Mouse (Mus musculus) CH12.LX (cell line): Measurements from ENCODE around the gene Col23a1. TPM values are rescaled to one million over a fixed set of nuclear protein-coding genes. Genes with fewer than 3 reads are reported as not detected.

ENCODE experiments used
- DNase-seq: peaks from one replicate; pipeline ENCODE4 v3.0.0-alpha.2; 2013; ENCODE audit errors: extremely low read depth
- H3K27ac ChIP-seq: 2 replicates; pipeline ENCODE4 v1.5.1; 2012; ENCODE audit warnings: low read depth, mild to moderate bottlenecking, control low read depth, moderate library complexity; ENCODE audit not compliant: insufficient read depth
- H3K27me3 ChIP-seq: replicated peaks from 2 replicates; pipeline ENCODE3; 2012; ENCODE audit warnings: inconsistent platforms
- H3K36me3 ChIP-seq, 2 experiments: replicated peaks in 1 of 2; 2 replicates each; pipeline versions ENCODE3 to v1.6.1; 2012; ENCODE audit warnings: inconsistent platforms in 1 of 2, low read length in 1 of 2, mild to moderate bottlenecking in 1 of 2, mixed read lengths in 1 of 2, moderate library complexity in 1 of 2; ENCODE audit not compliant: control insufficient read depth in 1 of 2, insufficient read depth in 1 of 2
- H3K4me1 ChIP-seq, 2 experiments: 2 replicates each; pipeline ENCODE4 v1.6.1; 2012; ENCODE audit warnings: inconsistent platforms in 1 of 2, moderate library complexity in 1 of 2; ENCODE audit not compliant: insufficient read depth in 2 of 2, control insufficient read depth in 1 of 2
- H3K4me2 ChIP-seq: 2 replicates; pipeline ENCODE4 v1.6.1; 2012; ENCODE audit warnings: low read depth, mild to moderate bottlenecking, control low read depth; ENCODE audit not compliant: poor library complexity, insufficient read depth, severe bottlenecking
- H3K4me3 ChIP-seq, 3 experiments: fragments of 150-350 bp in 1 of 3; sonication (generic) in 1 of 3; replicated peaks in 1 of 3; 2 replicates each; pipeline versions ENCODE3 to v1.5.1; 2011 to 2012; ENCODE audit warnings: low read depth in 2 of 3, low read length in 2 of 3, mild to moderate bottlenecking in 2 of 3, moderate library complexity in 2 of 3, control low read depth in 1 of 3, improper control_type of control experiment in 1 of 3, inconsistent platforms in 1 of 3, mixed read lengths in 1 of 3; ENCODE audit not compliant: poor library complexity in 1 of 3
- H3K79me2 ChIP-seq: replicated peaks from 2 replicates; pipeline ENCODE4 v1.6.1; 2012; ENCODE audit warnings: mild to moderate bottlenecking, moderate library complexity; ENCODE audit not compliant: control insufficient read depth, poor library complexity, insufficient read depth, severe bottlenecking; ENCODE audit errors: extremely low read depth
- H3K9ac ChIP-seq: 2 replicates; pipeline ENCODE4 v1.6.1; 2012; ENCODE audit warnings: low read depth, mild to moderate bottlenecking, control low read depth, moderate library complexity; ENCODE audit not compliant: insufficient read depth
- H3K9me3 ChIP-seq: replicated peaks from 2 replicates; pipeline ENCODE3; 2012; ENCODE audit warnings: low read length, inconsistent platforms, mixed read lengths
- BHLHE40 ChIP-seq: IDR thresholded peaks from 2 replicates; pipeline ENCODE4 v1.6.1; 2011; ENCODE audit warnings: mild to moderate bottlenecking, low read depth, low read length, improper control_type of control experiment
- CHD1 ChIP-seq: IDR thresholded peaks from 2 replicates; pipeline ENCODE4 v1.6.1; 2012; ENCODE audit warnings: low read depth, low read length, improper control_type of control experiment, inconsistent platforms
- CTCF ChIP-seq, 2 experiments: IDR thresholded peaks in 1 of 2; conservative IDR thresholded peaks in 1 of 2; 2 replicates each; pipeline ENCODE4 v1.5.1; 2011 to 2012; ENCODE audit warnings: low read depth in 2 of 2, low read length in 2 of 2, improper control_type of control experiment in 1 of 2, inconsistent platforms in 1 of 2, mild to moderate bottlenecking in 1 of 2, moderate library complexity in 1 of 2
- ELF1 ChIP-seq: IDR thresholded peaks from 2 replicates; pipeline ENCODE4 v1.6.1; 2014; ENCODE audit warnings: low read depth, mild to moderate bottlenecking, inconsistent platforms, low read length, improper control_type of control experiment
- EP300 ChIP-seq: IDR thresholded peaks from 2 replicates; pipeline ENCODE4 v1.6.1; 2011; ENCODE audit warnings: low read length, improper control_type of control experiment
- IRF4 ChIP-seq: IDR thresholded peaks from 2 replicates; pipeline ENCODE4 v1.6.1; 2014; ENCODE audit warnings: low read depth, mild to moderate bottlenecking, inconsistent platforms, low read length, improper control_type of control experiment
- JUN ChIP-seq: IDR thresholded peaks from 2 replicates; pipeline ENCODE4 v1.6.1; 2011; ENCODE audit warnings: low read depth, mild to moderate bottlenecking, low read length, improper control_type of control experiment, moderate library complexity; ENCODE audit not compliant: insufficient read depth
- JUND ChIP-seq: conservative IDR thresholded peaks from 2 replicates; pipeline ENCODE4 v1.6.1; 2011; ENCODE audit warnings: low read depth, low read length, improper control_type of control experiment
- MAFK ChIP-seq: IDR thresholded peaks from 2 replicates; pipeline ENCODE4 v1.6.1; 2011; ENCODE audit warnings: low read length, improper control_type of control experiment; ENCODE audit not compliant: insufficient replicate concordance
- MAZ ChIP-seq: IDR thresholded peaks from 2 replicates; pipeline ENCODE4 v1.6.1; 2012; ENCODE audit warnings: low read depth, mild to moderate bottlenecking, inconsistent platforms, low read length, improper control_type of control experiment, moderate library complexity
- MEF2A ChIP-seq: IDR thresholded peaks from 2 replicates; pipeline ENCODE4 v1.6.1; 2014; ENCODE audit warnings: low read depth, mild to moderate bottlenecking, inconsistent platforms, low read length, improper control_type of control experiment, borderline replicate concordance
- MXI1 ChIP-seq: IDR thresholded peaks from 2 replicates; pipeline ENCODE4 v1.6.1; 2011; ENCODE audit warnings: mild to moderate bottlenecking, low read depth, low read length, improper control_type of control experiment
- POLR2AphosphoS2 ChIP-seq: IDR thresholded peaks from 2 replicates; pipeline ENCODE4 v1.6.1; 2011; ENCODE audit warnings: low read depth, low read length, improper control_type of control experiment
- RCOR1 ChIP-seq: conservative IDR thresholded peaks from 2 replicates; pipeline ENCODE4 v1.6.1; 2012; ENCODE audit warnings: low read depth, mild to moderate bottlenecking, inconsistent platforms, low read length, improper control_type of control experiment
- TBP ChIP-seq: conservative IDR thresholded peaks from 2 replicates; pipeline ENCODE4 v1.6.1; 2011; ENCODE audit warnings: low read depth, low read length, improper control_type of control experiment
- TCF12 ChIP-seq: IDR thresholded peaks from 2 replicates; pipeline ENCODE4 v1.6.1; 2014; ENCODE audit warnings: low read depth, mild to moderate bottlenecking, inconsistent platforms, low read length, improper control_type of control experiment
- UBTF ChIP-seq: IDR thresholded peaks from 2 replicates; pipeline ENCODE4 v1.6.1; 2012; ENCODE audit warnings: low read depth, mild to moderate bottlenecking, inconsistent platforms, low read length, improper control_type of control experiment, moderate library complexity
- USF1 ChIP-seq: IDR thresholded peaks from 2 replicates; pipeline ENCODE4 v1.6.1; 2014; ENCODE audit warnings: low read depth, mild to moderate bottlenecking, inconsistent platforms, low read length, improper control_type of control experiment
- ZKSCAN1 ChIP-seq: IDR thresholded peaks from 2 replicates; pipeline ENCODE4 v1.6.1; 2012; ENCODE audit warnings: low read depth, inconsistent platforms, low read length, improper control_type of control experiment, borderline replicate concordance
- ZMIZ1 ChIP-seq: IDR thresholded peaks from 2 replicates; pipeline ENCODE4 v1.6.1; 2012; ENCODE audit warnings: low read depth, mild to moderate bottlenecking, inconsistent platforms, low read length, improper control_type of control experiment
- ZNF384 ChIP-seq: IDR thresholded peaks from 2 replicates; pipeline ENCODE4 v1.6.1; 2012; ENCODE audit warnings: low read depth, low read length, improper control_type of control experiment, inconsistent platforms
- dilution Hi-C: fragments of 300-500 bp; cut with MboI; formaldehyde crosslinking; loops from 2 replicates; pipeline ENCODE4 v1.14.3; 2020; ENCODE audit warnings: low sequenced_read_pairs; ENCODE audit not compliant: extremely low pct_unique_long_range_greater_than_20kb, extremely low pct_ligation_motif_present
- in situ Hi-C: fragments of 300-500 bp; cut with MboI; formaldehyde crosslinking; loops from 3 replicates; pipeline ENCODE4 v1.14.3; 2019; ENCODE audit warnings: low sequenced_read_pairs, low pct_ligation_motif_present, low pct_unique_long_range_greater_than_20kb, mixed read lengths
- polyA plus RNA-seq: library from polyadenylated mRNA; unstranded; fragments of >175 nt; gene quantifications from 2 replicates; pipeline ENCODE4 v1.2.1, GENCODE M21; 2012; ENCODE audit warnings: low read depth; ENCODE audit not compliant: insufficient read length
- total RNA-seq, 2 experiments: library from RNA; depleted of rRNA; stranded (reverse); fragments of 300-350 nt in 1 of 2; fragments of >200 nt in 1 of 2; gene quantifications; 2 replicates each; pipeline ENCODE4 v1.2.3; 2012 to 2014

Col23a1 gene
- total and polyA plus RNA-seq, 3 experiments = 0.04 to 0.20 (median 0.08) TPM

DNA sequence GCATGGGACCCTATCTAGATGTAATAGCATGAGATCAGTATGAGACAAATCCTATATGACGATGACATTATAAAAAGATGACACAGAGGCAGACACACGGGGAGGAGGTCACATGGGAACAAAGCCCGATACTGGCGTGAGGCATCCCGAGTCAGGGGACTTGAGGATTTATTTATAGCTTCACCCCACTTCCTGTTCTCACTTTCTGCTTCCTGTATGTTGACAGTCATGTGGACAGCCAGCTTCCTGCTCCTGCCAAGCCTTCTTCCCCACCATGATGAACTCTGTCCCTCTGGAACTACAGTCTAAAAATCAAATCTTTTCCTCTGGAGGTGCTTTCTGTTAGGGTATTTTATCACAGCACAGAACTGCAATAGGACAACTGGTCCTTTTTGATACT lies 77.6 kb downstream of the Col23a1 start:
- Histone ChIP-seq H3K4me3 (no peak overlapping the region), H3K9ac (no peak overlapping the region), H3K27me3 (peaks cover 66% of the 10 kb centered on the region), H3K4me1 (peaks cover 3 to 7% of the 10 kb centered on the region in 2 experiments; a peak in 1 of 4 replicates), H3K4me2 (no peak overlapping the region), H3K9me3 (no peaks in the 10 kb centered on the region), H3K27ac (no peak overlapping the region), H3K79me2 (no peaks in the 10 kb centered on the region), H3K36me3 (no peaks in the 10 kb centered on the region)
- DNase-seq = peak; percentile 15
- TF ChIP-seq USF1 = peak; percentile 26; the same call in 1 of the 2 replicates
- TF ChIP-seq MEF2A = peak; percentile 34; the same call in 1 of the 2 replicates
- TF ChIP-seq EP300 = 0 out of 2 replicates have a peak, but pooled peaks have one; percentile 7
- no peak for TF ChIP-seq ELF1
- TF ChIP-seq ZNF384 = no peak
- 0 out of 2 replicates have a peak, but pooled peaks have one; percentile 14 for TF ChIP-seq TCF12
- 0 out of 2 replicates have a peak, but pooled peaks have one; percentile 30 for TF ChIP-seq BHLHE40
- in situ Hi-C loops (no loop called here), dilution Hi-C loops (no loop called here)

DNA sequence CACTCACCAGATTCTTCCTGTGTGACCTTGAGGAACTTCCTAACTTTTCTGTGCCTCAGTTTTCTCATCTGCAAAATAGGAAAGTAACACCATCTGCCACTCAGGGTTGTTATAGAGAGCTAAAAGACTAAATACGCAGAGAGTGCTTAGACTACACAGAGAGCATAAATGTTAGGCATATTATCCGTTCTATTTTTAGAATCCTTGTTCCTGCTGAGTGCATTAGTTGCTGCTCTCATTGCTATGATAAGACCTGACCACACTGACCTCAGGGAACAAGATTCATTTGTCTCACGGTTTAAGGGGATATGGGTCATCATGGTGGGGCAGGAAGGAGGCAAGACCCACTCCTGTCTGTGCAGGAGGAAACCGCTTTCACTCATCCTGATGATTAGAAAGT lies 80.6 kb downstream of the Col23a1 start:
- TF ChIP-seq USF1 (no peak), POLR2AphosphoS2 (no peak), CHD1 (no peak), RCOR1 (no peak), JUN (no peak), TBP (no peak), IRF4 (no peak), ELF1 (no peak), JUND (no peak), CTCF (conservative IDR thresholded peaks at IDR 0.05 in 1 of 2, IDR thresholded peaks at IDR 0.05 in 1 of 2; ENCODE audit: low read depth in 2 of 2, low read length in 2 of 2) (no peak), UBTF (no peak), ZMIZ1 (no peak), MAFK (no peak), MXI1 (no peak), ZKSCAN1 (no peak), MEF2A (no peak), MAZ (no peak)
- Histone ChIP-seq H3K4me1 (peaks cover 5 to 7% of the 10 kb centered on the region in 2 experiments; a peak in 1 of 4 replicates), H3K9ac (no peak overlapping the region), H3K27ac (no peak overlapping the region), H3K36me3 (no peaks in the 10 kb centered on the region), H3K79me2 (no peaks in the 10 kb centered on the region), H3K27me3 (peaks cover 81% of the 10 kb centered on the region), H3K9me3 (no peaks in the 10 kb centered on the region), H3K4me2 (no peak overlapping the region), H3K4me3 (no peak overlapping the region)
- dilution Hi-C loops = no loop called here
- no peak for DNase-seq
- in situ Hi-C loops = loop anchor here (10.0 kb wide), 1 partner anchor 45 kb away; no protein-coding TSS in a partner anchor
